Mouse (Mus musculus) CH12.LX (cell line): Measurements from ENCODE around the gene Msi1. TPM values are rescaled to one million over a fixed set of nuclear protein-coding genes. Genes with fewer than 3 reads are reported as not detected.

Source experiments
- DNase-seq: peaks from one replicate; pipeline ENCODE4 v3.0.0-alpha.2; 2013; ENCODE audit errors: extremely low read depth
- H3K27ac ChIP-seq: 2 replicates; pipeline ENCODE4 v1.5.1; 2012; ENCODE audit warnings: low read depth, mild to moderate bottlenecking, control low read depth, moderate library complexity; ENCODE audit not compliant: insufficient read depth
- H3K27me3 ChIP-seq: replicated peaks from 2 replicates; pipeline ENCODE3; 2012; ENCODE audit warnings: inconsistent platforms
- H3K36me3 ChIP-seq, 2 experiments: replicated peaks in 1 of 2; 2 replicates each; pipeline versions ENCODE3 to v1.6.1; 2012; ENCODE audit warnings: inconsistent platforms in 1 of 2, low read length in 1 of 2, mild to moderate bottlenecking in 1 of 2, mixed read lengths in 1 of 2, moderate library complexity in 1 of 2; ENCODE audit not compliant: control insufficient read depth in 1 of 2, insufficient read depth in 1 of 2
- H3K4me1 ChIP-seq, 2 experiments: 2 replicates each; pipeline ENCODE4 v1.6.1; 2012; ENCODE audit warnings: inconsistent platforms in 1 of 2, moderate library complexity in 1 of 2; ENCODE audit not compliant: insufficient read depth in 2 of 2, control insufficient read depth in 1 of 2
- H3K4me2 ChIP-seq: 2 replicates; pipeline ENCODE4 v1.6.1; 2012; ENCODE audit warnings: low read depth, mild to moderate bottlenecking, control low read depth; ENCODE audit not compliant: poor library complexity, insufficient read depth, severe bottlenecking
- H3K4me3 ChIP-seq, 3 experiments: fragments of 150-350 bp in 1 of 3; sonication (generic) in 1 of 3; replicated peaks in 1 of 3; 2 replicates each; pipeline versions ENCODE3 to v1.5.1; 2011 to 2012; ENCODE audit warnings: low read depth in 2 of 3, low read length in 2 of 3, mild to moderate bottlenecking in 2 of 3, moderate library complexity in 2 of 3, control low read depth in 1 of 3, improper control_type of control experiment in 1 of 3, inconsistent platforms in 1 of 3, mixed read lengths in 1 of 3; ENCODE audit not compliant: poor library complexity in 1 of 3
- H3K79me2 ChIP-seq: replicated peaks from 2 replicates; pipeline ENCODE4 v1.6.1; 2012; ENCODE audit warnings: mild to moderate bottlenecking, moderate library complexity; ENCODE audit not compliant: control insufficient read depth, poor library complexity, insufficient read depth, severe bottlenecking; ENCODE audit errors: extremely low read depth
- H3K9ac ChIP-seq: 2 replicates; pipeline ENCODE4 v1.6.1; 2012; ENCODE audit warnings: low read depth, mild to moderate bottlenecking, control low read depth, moderate library complexity; ENCODE audit not compliant: insufficient read depth
- H3K9me3 ChIP-seq: replicated peaks from 2 replicates; pipeline ENCODE3; 2012; ENCODE audit warnings: low read length, inconsistent platforms, mixed read lengths
- CHD1 ChIP-seq: IDR thresholded peaks from 2 replicates; pipeline ENCODE4 v1.6.1; 2012; ENCODE audit warnings: low read depth, low read length, improper control_type of control experiment, inconsistent platforms
- CHD2 ChIP-seq: IDR thresholded peaks from 2 replicates; pipeline ENCODE4 v1.6.1; 2011; ENCODE audit warnings: low read length, improper control_type of control experiment
- E2F4 ChIP-seq: IDR thresholded peaks from 2 replicates; pipeline ENCODE4 v1.6.1; 2011; ENCODE audit warnings: low read depth, low read length, improper control_type of control experiment; ENCODE audit not compliant: insufficient replicate concordance
- EP300 ChIP-seq: IDR thresholded peaks from 2 replicates; pipeline ENCODE4 v1.6.1; 2011; ENCODE audit warnings: low read length, improper control_type of control experiment
- ETS1 ChIP-seq: conservative IDR thresholded peaks from 2 replicates; pipeline ENCODE4 v1.6.1; 2012; ENCODE audit warnings: low read depth, mild to moderate bottlenecking, inconsistent platforms, low read length, improper control_type of control experiment, moderate library complexity
- GABPA ChIP-seq: IDR thresholded peaks from 2 replicates; pipeline ENCODE4 v1.6.1; 2012; ENCODE audit warnings: low read depth, low read length, improper control_type of control experiment, inconsistent platforms; ENCODE audit not compliant: insufficient replicate concordance
- HCFC1 ChIP-seq: IDR thresholded peaks from 2 replicates; pipeline ENCODE4 v1.6.1; 2012; ENCODE audit warnings: low read depth, mild to moderate bottlenecking, inconsistent platforms, low read length, improper control_type of control experiment
- JUN ChIP-seq: IDR thresholded peaks from 2 replicates; pipeline ENCODE4 v1.6.1; 2011; ENCODE audit warnings: low read depth, mild to moderate bottlenecking, low read length, improper control_type of control experiment, moderate library complexity; ENCODE audit not compliant: insufficient read depth
- JUND ChIP-seq: conservative IDR thresholded peaks from 2 replicates; pipeline ENCODE4 v1.6.1; 2011; ENCODE audit warnings: low read depth, low read length, improper control_type of control experiment
- KAT2A ChIP-seq: IDR thresholded peaks from 2 replicates; pipeline ENCODE4 v1.6.1; 2012; ENCODE audit warnings: low read length, improper control_type of control experiment, inconsistent platforms; ENCODE audit not compliant: insufficient replicate concordance
- MAX ChIP-seq: IDR thresholded peaks from 2 replicates; pipeline ENCODE4 v1.6.1; 2011; ENCODE audit warnings: low read length, improper control_type of control experiment
- MAZ ChIP-seq: IDR thresholded peaks from 2 replicates; pipeline ENCODE4 v1.6.1; 2012; ENCODE audit warnings: low read depth, mild to moderate bottlenecking, inconsistent platforms, low read length, improper control_type of control experiment, moderate library complexity
- MEF2A ChIP-seq: IDR thresholded peaks from 2 replicates; pipeline ENCODE4 v1.6.1; 2014; ENCODE audit warnings: low read depth, mild to moderate bottlenecking, inconsistent platforms, low read length, improper control_type of control experiment, borderline replicate concordance
- MXI1 ChIP-seq: IDR thresholded peaks from 2 replicates; pipeline ENCODE4 v1.6.1; 2011; ENCODE audit warnings: mild to moderate bottlenecking, low read depth, low read length, improper control_type of control experiment
- NRF1 ChIP-seq: IDR thresholded peaks from 2 replicates; pipeline ENCODE4 v1.6.1; 2014; ENCODE audit warnings: low read depth, mild to moderate bottlenecking, inconsistent platforms, low read length, improper control_type of control experiment, moderate library complexity
- PAX5 ChIP-seq: IDR thresholded peaks from 2 replicates; pipeline ENCODE4 v1.6.1; 2012; ENCODE audit warnings: low read length, inconsistent platforms, mixed read lengths
- POLR2A ChIP-seq: IDR thresholded peaks from 2 replicates; pipeline ENCODE4 v1.6.1; 2011; ENCODE audit warnings: low read depth, mild to moderate bottlenecking, improper control_type of control experiment, low read length
- RCOR1 ChIP-seq: conservative IDR thresholded peaks from 2 replicates; pipeline ENCODE4 v1.6.1; 2012; ENCODE audit warnings: low read depth, mild to moderate bottlenecking, inconsistent platforms, low read length, improper control_type of control experiment
- SIN3A ChIP-seq: IDR thresholded peaks from 2 replicates; pipeline ENCODE4 v1.6.1; 2012; ENCODE audit warnings: low read length, improper control_type of control experiment, inconsistent platforms
- SMC3 ChIP-seq: IDR thresholded peaks from 2 replicates; pipeline ENCODE4 v1.6.1; 2011; ENCODE audit warnings: low read depth, low read length, improper control_type of control experiment
- TBP ChIP-seq: conservative IDR thresholded peaks from 2 replicates; pipeline ENCODE4 v1.6.1; 2011; ENCODE audit warnings: low read depth, low read length, improper control_type of control experiment
- TCF12 ChIP-seq: IDR thresholded peaks from 2 replicates; pipeline ENCODE4 v1.6.1; 2014; ENCODE audit warnings: low read depth, mild to moderate bottlenecking, inconsistent platforms, low read length, improper control_type of control experiment
- ZKSCAN1 ChIP-seq: IDR thresholded peaks from 2 replicates; pipeline ENCODE4 v1.6.1; 2012; ENCODE audit warnings: low read depth, inconsistent platforms, low read length, improper control_type of control experiment, borderline replicate concordance
- ZMIZ1 ChIP-seq: IDR thresholded peaks from 2 replicates; pipeline ENCODE4 v1.6.1; 2012; ENCODE audit warnings: low read depth, mild to moderate bottlenecking, inconsistent platforms, low read length, improper control_type of control experiment
- ZNF384 ChIP-seq: IDR thresholded peaks from 2 replicates; pipeline ENCODE4 v1.6.1; 2012; ENCODE audit warnings: low read depth, low read length, improper control_type of control experiment, inconsistent platforms
- dilution Hi-C: fragments of 300-500 bp; cut with MboI; formaldehyde crosslinking; loops from 2 replicates; pipeline ENCODE4 v1.14.3; 2020; ENCODE audit warnings: low sequenced_read_pairs; ENCODE audit not compliant: extremely low pct_unique_long_range_greater_than_20kb, extremely low pct_ligation_motif_present
- in situ Hi-C: fragments of 300-500 bp; cut with MboI; formaldehyde crosslinking; loops from 3 replicates; pipeline ENCODE4 v1.14.3; 2019; ENCODE audit warnings: low sequenced_read_pairs, low pct_ligation_motif_present, low pct_unique_long_range_greater_than_20kb, mixed read lengths
- polyA plus RNA-seq: library from polyadenylated mRNA; unstranded; fragments of >175 nt; gene quantifications from 2 replicates; pipeline ENCODE4 v1.2.1, GENCODE M21; 2012; ENCODE audit warnings: low read depth; ENCODE audit not compliant: insufficient read length
- total RNA-seq, 2 experiments: library from RNA; depleted of rRNA; stranded (reverse); fragments of 300-350 nt in 1 of 2; fragments of >200 nt in 1 of 2; gene quantifications; 2 replicates each; pipeline ENCODE4 v1.2.3; 2012 to 2014

The Msi1 gene
- total and polyA plus RNA-seq, 3 experiments: 0.82 to 5.3 (median 4.1) TPM

- TF ChIP-seq E2F4 (peak; percentile 79), ZMIZ1 (peak; percentile 100), ZNF384 (peak; percentile 95), KAT2A (no peak), POLR2A (peak; percentile 95), EP300 (no peak), GABPA (no peak; the same call in 1 of the 2 replicates), NRF1 (peak; percentile 25; the same call in 1 of the 2 replicates), SIN3A (peak; percentile 82), HCFC1 (peak; percentile 76), TCF12 (peak; percentile 81), CHD1 (no peak)
Observed at GRCm38 (mm10) chr5:115489699-115490637, 60.6 kb downstream of the Msi1 start (continued).

GRCm38 (mm10) chr5:115490638-115491000 is 61.2 kb downstream of the Msi1 start:
- Histone ChIP-seq H3K4me1 (peaks cover 2 to 34% of the 10 kb centered on the region in 2 experiments; a peak in 3 of 4 replicates), H3K79me2 (no peaks in the 10 kb centered on the region), H3K27me3 (peaks cover 6% of the 10 kb centered on the region), H3K9ac (no peak overlapping the region), H3K4me3 (no peak overlapping the region)
- dilution Hi-C loops: no loop called here
- no peak for TF ChIP-seq MAX
- no peak for TF ChIP-seq MAZ
- TF ChIP-seq TBP: no peak
- TF ChIP-seq ETS1: no peak
- TF ChIP-seq POLR2A: no peak
- TF ChIP-seq RCOR1: no peak
- no peak for TF ChIP-seq CHD1
- TF ChIP-seq PAX5: no peak
- peak; percentile 17; the same call in 1 of the 2 replicates for TF ChIP-seq MXI1
- no peak for TF ChIP-seq MEF2A
- TF ChIP-seq ZMIZ1: no peak
- TF ChIP-seq SMC3: no peak
- TF ChIP-seq ZKSCAN1: no peak
- no peak for TF ChIP-seq CHD2
- TF ChIP-seq JUN: no peak
- TF ChIP-seq JUND: 0 out of 2 replicates have a peak, but pooled peaks have one; percentile 13
- TF ChIP-seq, all 38 proteins: peak for 2
- no peak for DNase-seq
- Histone ChIP-seq H3K4me2 (peak overlapping the region; percentile 68), H3K27ac (no peak overlapping the region), H3K36me3 (no peaks in the 10 kb centered on the region), H3K9me3 (no peaks in the 10 kb centered on the region)
- in situ Hi-C loops: no loop called here
